Mouse (Mus musculus): ENCODE measurements around the gene Notch2.

GRCm38 (mm10) chr3:98078816-98079215, 65.5 kb downstream of the Notch2 start:
- TF ChIP-seq CTCF (IDR thresholded peaks at IDR 0.05; ENCODE audit: control insufficient read depth, insufficient read depth, low read length) (no peak), POLR2A (IDR thresholded peaks at IDR 0.05; ENCODE audit: borderline replicate concordance, control insufficient read depth, low read depth, low read length) (no peak)

Data from bone marrow, adult 2 months (tissue).